Mouse (Mus musculus) E14TG2a.4 (cell line): ENCODE results near the gene Dpyd.

Experiments used
- CTCF ChIP-seq: conservative IDR thresholded peaks from 2 replicates; pipeline ENCODE4 v1.5.1; 2014; ENCODE audit warnings: low read length
- NANOG ChIP-seq: IDR thresholded peaks from 2 replicates; pipeline ENCODE4 v1.6.1; 2014; ENCODE audit warnings: borderline replicate concordance, low read length, mixed read lengths
- POU5F1 ChIP-seq: IDR thresholded peaks from 2 replicates; pipeline ENCODE4 v1.6.1; 2014; ENCODE audit warnings: low read length, borderline replicate concordance

- no peak for TF ChIP-seq CTCF
- no peak for TF ChIP-seq POU5F1
- no peak for TF ChIP-seq NANOG
Measured at GRCm38 (mm10) chr3:119168661-119169060, 606.7 kb downstream of the Dpyd start.
